Mouse (Mus musculus) megakaryocyte, embryonic 14.5 days (primary cell): ENCODE data around the gene Ucp2. TPM values are rescaled to one million over a fixed set of nuclear protein-coding genes. Genes with fewer than 3 reads are reported as not detected.

Experiments
- H3K27me3 ChIP-seq: replicated peaks from 2 replicates; pipeline ENCODE3; 2012; ENCODE audit warnings: inconsistent platforms
- H3K36me3 ChIP-seq: replicated peaks from 2 replicates; pipeline ENCODE3; 2012; ENCODE audit warnings: low read length, inconsistent platforms, mixed read lengths
- H3K4me1 ChIP-seq: 2 replicates; pipeline ENCODE4 v1.6.1; 2012; ENCODE audit warnings: inconsistent platforms
- H3K4me3 ChIP-seq: replicated peaks from 2 replicates; pipeline ENCODE3; 2012; ENCODE audit warnings: moderate library complexity, mild to moderate bottlenecking, inconsistent platforms
- H3K9me3 ChIP-seq: 2 replicates; pipeline ENCODE4 v1.6.1; 2012; ENCODE audit warnings: inconsistent platforms
- FLI1 ChIP-seq: IDR thresholded peaks from 2 replicates; pipeline ENCODE4 v1.6.1; 2012; ENCODE audit warnings: low read length, inconsistent platforms, mixed read lengths
- GATA1 ChIP-seq: IDR thresholded peaks from 3 replicates; pipeline ENCODE4 v1.6.1; 2012; ENCODE audit warnings: mixed read lengths, low read length, inconsistent platforms, borderline replicate concordance
- polyA plus RNA-seq: library from polyadenylated mRNA; stranded (reverse); fragments of >175 nt; gene quantifications from 2 replicates; pipeline ENCODE4 v1.2.3, GENCODE M21; 2012; ENCODE audit warnings: low replicate concordance; ENCODE audit not compliant: insufficient read depth

Gene Ucp2
- polyA plus RNA-seq, 1 experiment, result 840 TPM

DNA sequence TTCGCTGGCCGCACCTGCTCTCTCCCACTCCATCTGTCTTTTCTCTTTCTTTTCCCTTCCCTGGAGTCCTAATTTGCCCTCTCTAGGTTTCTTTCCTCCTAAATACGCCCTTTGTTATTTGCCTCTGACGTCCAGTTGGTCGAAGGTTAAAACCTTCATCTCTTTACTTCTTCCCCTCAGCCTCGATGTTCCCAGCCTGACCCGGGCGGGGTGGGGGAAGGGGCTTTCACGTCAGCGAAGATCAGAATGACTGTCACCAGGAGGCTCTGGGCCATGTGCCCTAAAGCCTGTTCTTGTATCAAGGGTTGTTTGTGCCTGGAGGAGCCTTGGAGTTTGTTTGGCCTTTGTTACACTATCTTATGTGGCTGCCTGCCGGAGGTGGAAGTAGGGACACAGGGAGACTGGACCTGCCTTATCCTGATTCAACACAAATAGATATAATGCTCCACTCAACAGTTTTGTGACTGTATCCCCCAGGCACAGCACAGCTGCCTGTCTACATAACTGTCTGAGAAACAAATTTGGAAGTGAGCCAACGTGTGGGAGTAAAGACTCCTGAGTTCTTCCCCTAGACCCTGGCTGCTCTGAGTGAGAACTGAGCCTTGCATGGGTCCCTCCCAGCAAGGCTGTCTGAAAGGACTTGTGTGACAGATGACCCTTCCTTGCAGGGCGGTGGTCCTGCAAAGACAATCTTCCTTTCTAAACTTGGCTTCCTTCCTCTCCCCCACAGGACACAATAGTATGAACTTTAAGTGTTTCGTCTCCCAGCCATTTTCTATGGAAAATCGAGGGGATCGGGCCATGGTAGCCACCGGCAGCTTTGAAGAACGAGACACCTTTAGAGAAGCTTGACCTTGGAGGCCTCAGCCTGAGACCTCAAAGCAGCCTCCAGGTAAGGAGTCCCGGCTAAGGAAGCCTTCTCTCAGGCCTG is 612 bp downstream of the Ucp2 start:
- Histone ChIP-seq H3K27me3 (peaks cover under 1% of the 10 kb centered on the region), H3K4me1 (peaks cover 60% of the 10 kb centered on the region), H3K9me3 (no peaks in the 10 kb centered on the region), H3K4me3 (peak overlapping the region; percentile 94), H3K36me3 (peaks cover 49% of the 10 kb centered on the region)
- TF ChIP-seq GATA1 (no peak), FLI1 (no peak)

DNA sequence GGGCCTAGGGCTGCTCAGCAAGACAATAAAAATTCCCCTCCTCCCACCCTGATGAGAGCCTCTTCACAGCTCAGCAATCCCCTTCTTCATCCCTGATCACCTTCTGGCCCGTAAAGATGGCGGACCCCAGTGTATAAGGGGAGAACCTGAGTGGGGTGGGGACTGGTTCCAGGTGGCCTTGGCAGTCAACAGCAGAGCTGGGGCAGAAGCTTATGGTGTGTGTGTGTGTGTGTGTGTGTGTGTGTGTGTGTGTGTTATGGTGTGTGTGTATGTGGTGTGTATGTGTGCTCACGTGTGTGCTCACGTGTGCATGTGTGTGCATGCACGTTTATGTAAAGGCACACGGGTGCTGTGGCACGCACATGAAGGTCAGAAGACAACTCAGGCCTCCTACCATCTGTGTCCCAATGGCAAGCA is 1.3 kb downstream of the Ucp2 start:
- Histone ChIP-seq H3K36me3 (peaks cover 55% of the 10 kb centered on the region), H3K9me3 (no peaks in the 10 kb centered on the region), H3K4me1 (peaks cover 67% of the 10 kb centered on the region), H3K27me3 (no peaks in the 10 kb centered on the region), H3K4me3 (peak overlapping the region; percentile 94)
- TF ChIP-seq GATA1 (no peak), FLI1 (no peak)

DNA sequence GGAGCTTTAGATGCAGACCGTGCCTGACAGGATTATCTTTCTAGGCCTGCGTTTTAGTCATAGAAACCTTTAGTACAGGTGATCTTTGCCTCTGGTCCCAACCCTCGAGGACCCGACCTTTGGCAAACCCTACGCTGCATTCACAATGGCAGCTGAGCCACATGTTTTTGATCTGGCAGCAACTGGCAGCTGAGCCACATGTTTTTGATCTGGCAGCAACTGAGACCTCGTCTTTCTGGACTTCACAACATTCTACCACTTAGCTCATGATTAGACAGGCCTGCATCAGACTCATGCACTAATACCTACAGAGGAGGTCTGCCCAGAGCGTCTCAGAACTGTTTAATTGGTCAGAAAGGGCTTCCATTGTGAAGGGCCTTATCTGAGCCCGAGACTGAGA is 1.9 kb downstream of the Ucp2 start:
- TF ChIP-seq GATA1 (no peak), FLI1 (no peak)
- Histone ChIP-seq H3K4me1 (peaks cover 73% of the 10 kb centered on the region), H3K4me3 (peak overlapping the region; percentile 94), H3K36me3 (peaks cover 62% of the 10 kb centered on the region), H3K27me3 (no peaks in the 10 kb centered on the region), H3K9me3 (no peaks in the 10 kb centered on the region)

DNA sequence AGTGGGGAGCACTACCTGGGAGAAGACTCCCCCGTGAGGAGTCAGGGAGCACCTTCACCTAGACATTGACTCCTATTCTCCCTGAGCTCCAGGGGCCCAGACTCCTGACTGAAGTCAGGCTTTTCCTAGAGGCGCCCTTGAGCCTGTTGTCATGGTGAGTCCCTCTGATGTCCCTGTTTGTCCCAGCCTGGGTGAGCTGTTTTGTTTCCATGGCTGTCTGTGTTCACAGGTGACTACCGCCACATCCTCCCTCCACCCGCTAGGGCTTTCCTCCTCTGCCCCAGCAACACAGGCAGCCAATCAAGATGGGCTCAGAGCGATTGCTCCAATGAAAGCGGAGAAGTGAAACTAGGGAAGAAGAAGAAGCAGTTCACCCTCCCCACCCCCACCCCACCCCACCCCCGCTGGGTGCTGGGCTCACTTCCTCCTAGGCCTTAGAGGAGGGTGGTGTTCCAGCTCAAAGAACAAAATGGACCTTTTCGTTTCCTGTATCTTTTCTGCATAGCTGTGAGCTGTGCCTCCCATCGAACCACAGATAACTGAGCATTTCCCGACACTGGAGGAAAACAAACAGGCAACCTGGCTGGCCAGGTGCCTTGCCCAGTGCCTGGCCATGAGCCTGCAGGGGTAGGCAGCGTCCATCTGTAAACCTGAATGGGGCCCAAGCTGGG is 2.6 kb downstream of the Ucp2 start:
- Histone ChIP-seq H3K27me3 (no peaks in the 10 kb centered on the region), H3K4me1 (peaks cover 74% of the 10 kb centered on the region), H3K36me3 (peaks cover 68% of the 10 kb centered on the region), H3K4me3 (peak overlapping the region; percentile 94), H3K9me3 (no peaks in the 10 kb centered on the region)
- no peak for TF ChIP-seq FLI1
- TF ChIP-seq GATA1, result no peak

DNA sequence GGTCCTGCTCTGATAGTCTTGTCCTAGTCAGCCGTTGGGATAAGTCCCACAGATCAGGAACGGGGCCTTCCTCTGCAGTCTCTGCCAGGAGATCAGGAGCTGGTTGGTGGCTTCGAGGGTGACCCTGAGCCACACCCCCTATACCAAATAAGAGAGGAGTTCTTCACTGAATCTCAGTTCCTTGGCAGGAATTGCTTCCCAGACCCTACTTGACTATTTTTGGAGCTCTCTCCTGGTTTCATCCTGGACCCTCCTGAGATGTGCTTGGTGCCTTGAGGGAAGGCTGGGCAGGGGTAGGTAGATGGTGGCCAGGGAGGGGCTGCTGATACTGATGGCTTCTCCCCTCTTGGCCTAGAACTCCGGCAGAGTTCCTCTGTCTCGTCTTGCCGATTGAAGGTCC is 3.2 kb downstream of the Ucp2 start:
- TF ChIP-seq FLI1 (no peak), GATA1 (no peak)
- Histone ChIP-seq H3K36me3 (peaks cover 71% of the 10 kb centered on the region), H3K4me1 (peaks cover 76% of the 10 kb centered on the region), H3K27me3 (no peaks in the 10 kb centered on the region), H3K4me3 (peak overlapping the region; percentile 94), H3K9me3 (no peaks in the 10 kb centered on the region)

DNA sequence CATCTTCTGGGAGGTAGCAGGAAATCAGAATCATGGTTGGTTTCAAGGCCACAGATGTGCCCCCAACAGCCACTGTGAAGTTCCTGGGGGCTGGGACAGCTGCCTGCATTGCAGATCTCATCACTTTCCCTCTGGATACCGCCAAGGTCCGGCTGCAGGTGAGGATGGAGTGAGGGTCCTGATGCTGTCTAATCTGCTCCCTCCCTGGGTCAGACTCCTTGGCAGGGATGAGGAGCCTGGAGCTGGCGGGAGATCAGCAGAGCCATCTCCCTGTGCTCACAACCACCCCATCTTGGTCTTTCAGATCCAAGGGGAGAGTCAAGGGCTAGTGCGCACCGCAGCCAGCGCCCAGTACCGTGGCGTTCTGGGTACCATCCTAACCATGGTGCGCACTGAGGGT is 3.7 kb downstream of the Ucp2 start:
- Histone ChIP-seq H3K36me3 (peaks cover 71% of the 10 kb centered on the region), H3K27me3 (no peaks in the 10 kb centered on the region), H3K4me3 (peak overlapping the region; percentile 69), H3K9me3 (no peaks in the 10 kb centered on the region), H3K4me1 (peaks cover 77% of the 10 kb centered on the region)
- TF ChIP-seq GATA1 (no peak), FLI1 (no peak)

DNA sequence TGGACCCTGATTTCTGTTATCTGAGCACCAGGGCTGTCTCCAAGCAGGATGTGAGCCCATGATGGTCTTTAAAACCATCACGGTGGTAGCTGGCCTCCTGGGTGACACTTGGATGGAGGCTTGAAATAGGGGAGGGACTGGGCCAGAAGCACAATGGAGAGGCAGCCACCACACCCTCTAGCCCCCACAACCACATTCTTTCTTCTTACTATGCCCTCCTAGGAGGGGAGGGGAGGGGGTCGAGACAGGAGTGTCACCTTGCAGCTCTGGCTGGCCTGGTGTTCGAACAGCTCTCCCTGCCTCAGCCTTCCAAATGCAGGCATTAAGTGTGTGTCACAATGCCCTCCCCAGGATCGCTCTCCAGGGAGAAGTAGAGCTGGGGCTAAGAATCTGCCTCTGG is 4.3 kb downstream of the Ucp2 start:
- H3K4me1 ChIP-seq, result peaks cover 79% of the 10 kb centered on the region

DNA sequence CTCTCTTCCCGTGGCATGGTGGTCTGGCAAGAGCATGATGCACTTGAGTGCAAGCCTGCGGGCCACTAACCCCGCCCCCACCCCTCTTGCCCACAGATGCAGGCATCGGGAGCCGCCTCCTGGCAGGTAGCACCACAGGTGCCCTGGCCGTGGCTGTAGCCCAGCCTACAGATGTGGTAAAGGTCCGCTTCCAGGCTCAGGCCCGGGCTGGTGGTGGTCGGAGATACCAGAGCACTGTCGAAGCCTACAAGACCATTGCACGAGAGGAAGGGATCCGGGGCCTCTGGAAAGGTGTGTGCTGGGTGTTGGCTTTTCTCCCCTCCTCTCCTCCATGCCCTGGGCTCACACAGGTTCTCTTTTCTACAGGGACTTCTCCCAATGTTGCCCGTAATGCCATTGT is 4.8 kb downstream of the Ucp2 start:
- Histone ChIP-seq H3K4me1 (peaks cover 80% of the 10 kb centered on the region), H3K4me3 (no peak overlapping the region), H3K27me3 (no peaks in the 10 kb centered on the region), H3K9me3 (no peaks in the 10 kb centered on the region), H3K36me3 (peaks cover 71% of the 10 kb centered on the region)
- TF ChIP-seq FLI1 (no peak), GATA1 (no peak)

More for the DNA sequence above, 4.3 kb downstream of the Ucp2 start:
- peaks cover 71% of the 10 kb centered on the region for H3K36me3 ChIP-seq
- no peaks in the 10 kb centered on the region for H3K9me3 ChIP-seq
- H3K4me3 ChIP-seq, result peak overlapping the region; percentile 24
- TF ChIP-seq FLI1 (no peak), GATA1 (no peak)
- H3K27me3 ChIP-seq, result no peaks in the 10 kb centered on the region

DNA sequence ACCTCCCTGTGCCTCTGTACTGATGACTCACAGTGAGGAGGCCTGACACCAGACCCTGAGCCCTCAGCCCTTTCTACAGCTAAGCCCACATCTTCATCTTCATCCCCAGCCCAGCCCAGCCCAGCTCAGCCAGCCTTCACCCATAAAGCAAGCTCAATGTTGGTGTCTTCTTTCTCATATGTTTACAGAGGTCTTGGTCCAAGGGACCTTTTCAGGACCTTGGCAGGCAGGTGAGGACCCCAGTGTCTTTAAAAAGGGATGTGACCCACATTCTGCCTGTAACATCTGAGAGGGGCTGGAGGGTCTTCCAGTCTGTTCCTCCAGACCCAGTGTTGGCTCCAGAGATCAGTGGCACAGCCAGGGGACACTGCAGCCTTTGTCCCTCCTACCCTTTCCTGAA is 6.3 kb downstream of the Ucp2 start:
- no peak overlapping the region for H3K4me3 ChIP-seq
- H3K9me3 ChIP-seq, result no peaks in the 10 kb centered on the region
- H3K4me1 ChIP-seq, result peaks cover 85% of the 10 kb centered on the region
- H3K36me3 ChIP-seq, result peaks cover 65% of the 10 kb centered on the region
- TF ChIP-seq FLI1 (no peak), GATA1 (no peak)
- H3K27me3 ChIP-seq, result peaks cover 7% of the 10 kb centered on the region
